In the genomic region with DNA sequence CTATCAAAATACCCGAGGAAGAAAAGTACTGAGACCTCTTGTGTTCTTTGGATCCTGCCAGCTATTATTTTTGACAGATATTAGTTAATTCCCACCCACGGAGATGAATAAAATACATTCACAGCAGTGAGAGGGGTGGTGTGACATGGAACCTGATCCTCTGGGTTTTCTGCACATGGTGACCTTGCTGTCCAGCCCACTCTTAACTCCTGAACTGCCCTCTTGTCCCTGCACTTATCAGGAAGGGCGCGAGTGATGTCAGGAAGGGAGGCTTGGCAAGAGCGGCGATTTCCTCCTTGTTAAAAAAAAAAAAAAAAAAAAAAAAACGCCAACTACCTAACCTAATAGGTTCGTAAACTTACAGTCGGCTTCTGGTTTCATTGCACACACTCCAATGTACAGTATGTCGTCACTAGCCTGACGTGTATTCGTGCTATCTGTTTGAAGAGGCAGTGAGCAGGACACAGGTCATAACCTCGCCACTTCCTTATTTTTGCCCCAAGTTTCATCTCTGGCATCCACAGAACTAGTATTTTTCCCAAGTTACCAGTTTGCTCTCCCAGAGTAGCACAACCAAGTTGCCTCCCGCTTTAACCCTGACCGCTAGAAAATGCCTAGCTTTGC, we compare ENCODE assay signal across 8 mouse cellular contexts.
DNase-seq lines count a peak whose midpoint lies in the region.

No protein-coding gene starts in this region.

- DNase-seq in heart, adult 11 months: peak; percentile 90
- DNase-seq in heart, postnatal 36 days: no peak
- DNase-seq in 416B (ENCODE audit: low read depth): peak; percentile 36
- no peak for DNase-seq in embryonic facial prominence, embryonic 10.5 days (ENCODE audit: low spot score)
- peak; percentile 6 for DNase-seq in kidney, postnatal 14 days
- DNase-seq in retina, postnatal 1 day: no peak
- DNase-seq in urinary bladder, postnatal 14 days (ENCODE audit: low spot score): no peak
- DNase-seq in left cerebral cortex, postnatal 10 days (ENCODE audit: extremely low spot score in 1 of 2, low spot score in 2 of 2): no peak

- intact Hi-C loops in heart, postnatal 36 days (cut with DNase I): no loop called here
- intact Hi-C loops in left cerebral cortex, postnatal 10 days (cut with DNase I): no loop called here

- H3K9me3 ChIP-seq in embryonic facial prominence, embryonic 10.5 days: no peaks in the 10 kb centered on the region

- H3K36me3 ChIP-seq in embryonic facial prominence, embryonic 10.5 days (replicated peaks): no peaks in the 10 kb centered on the region

- H3K4me3 ChIP-seq in embryonic facial prominence, embryonic 10.5 days: peak overlapping the region; percentile 30; the same call in 1 of the 2 replicates

- peaks cover 24% of the 10 kb centered on the region for H3K4me1 ChIP-seq in embryonic facial prominence, embryonic 10.5 days

- WGBS in embryonic facial prominence, embryonic 10.5 days: 60% methylated on average over 15 of the region's 15 CpGs

- no peak overlapping the region for H3K27ac ChIP-seq in embryonic facial prominence, embryonic 10.5 days (replicated peaks)

- H3K27me3 ChIP-seq in embryonic facial prominence, embryonic 10.5 days (replicated peaks; ENCODE audit: low read depth, poor library complexity, severe bottlenecking): no peaks in the 10 kb centered on the region

Comparison
In these comparisons a context has a peak if more than half of its experiments do, and no peak if none do; other contexts are left out.
1. DNase-seq: peak in heart, adult 11 months (single experiment), 416B (single experiment) and kidney, postnatal 14 days (single experiment); none in heart, postnatal 36 days (0 of 2), embryonic facial prominence, embryonic 10.5 days (single experiment), retina, postnatal 1 day (single experiment), urinary bladder, postnatal 14 days (single experiment) and left cerebral cortex, postnatal 10 days (0 of 2).